Mouse (Mus musculus): ENCODE measurements around the gene Lss. TPM values are rescaled to one million over a fixed set of nuclear protein-coding genes. Genes with fewer than 3 reads are reported as not detected.
A peak's percentile ranks its signal among the peaks of the same experiment; 100 is the strongest.

Lss gene
- polyA plus RNA-seq, 1 experiment from 2014 or later: 37.0 TPM

DNA sequence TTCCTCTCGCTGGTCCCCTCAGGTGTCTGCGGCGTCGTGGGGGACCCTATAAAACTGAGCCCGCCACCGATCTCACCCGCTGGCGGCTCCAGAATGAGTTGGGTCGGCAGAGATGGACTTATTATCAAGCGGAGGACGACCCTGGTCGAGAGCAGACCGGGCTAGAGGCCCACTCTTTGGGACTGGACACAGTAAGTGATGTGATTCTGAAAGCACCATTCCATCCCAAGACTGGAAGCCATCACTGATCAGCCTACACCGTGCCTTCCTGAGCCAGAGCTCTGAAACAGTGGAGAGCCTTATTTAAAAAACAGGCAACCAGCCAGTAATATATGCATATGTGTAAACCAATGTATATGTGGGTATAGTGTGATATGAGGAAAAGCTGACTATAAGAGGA is 440 bp downstream of the Lss start:
- Histone ChIP-seq H3K36me3 (peaks cover 28% of the 10 kb centered on the region), H3K27me3 (no peaks in the 10 kb centered on the region), H3K4me1 (replicated peaks) (peaks cover 40% of the 10 kb centered on the region), H3K27ac (replicated peaks) (peak overlapping the region; percentile 87), H3K9ac (peak overlapping the region; percentile 76), H3K4me3 (peak overlapping the region; percentile 90), H3K9me3 (no peaks in the 10 kb centered on the region), H3K4me2 (peak overlapping the region; percentile 79)
- under 1% methylated on average over 14 of the region's 14 CpGs for WGBS
- peak; percentile 25; the same call in 1 of the 2 replicates for ATAC-seq (ENCODE audit: low FRiP score, low read depth)

DNA sequence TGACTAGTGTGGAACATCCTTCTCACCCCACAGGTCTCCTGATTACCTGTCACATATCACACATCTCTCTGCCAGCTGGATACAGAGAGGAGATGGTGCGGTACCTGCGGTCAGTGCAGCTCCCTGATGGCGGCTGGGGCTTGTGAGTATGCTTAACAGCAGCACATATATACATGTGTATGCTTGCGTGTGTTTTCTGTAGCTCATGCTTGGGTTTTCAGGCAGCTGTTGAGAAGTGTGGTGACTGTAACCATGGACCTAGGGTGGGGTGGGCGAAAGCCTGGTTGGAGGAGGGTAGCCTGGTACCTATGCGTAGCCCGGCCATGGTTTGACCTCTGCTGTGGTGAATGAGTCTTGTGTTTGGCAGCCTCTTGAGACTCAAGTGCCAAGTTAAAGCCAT is 4.1 kb downstream of the Lss start:
- Histone ChIP-seq H3K27ac (replicated peaks) (no peak overlapping the region), H3K4me2 (no peak overlapping the region), H3K9me3 (no peaks in the 10 kb centered on the region), H3K4me3 (no peak overlapping the region), H3K9ac (no peak overlapping the region), H3K36me3 (peaks cover 64% of the 10 kb centered on the region), H3K27me3 (no peaks in the 10 kb centered on the region), H3K4me1 (replicated peaks) (peaks cover 38% of the 10 kb centered on the region)
- ATAC-seq (ENCODE audit: low FRiP score, low read depth): no peak
- WGBS: 96% methylated on average over 7 of the region's 7 CpGs

DNA sequence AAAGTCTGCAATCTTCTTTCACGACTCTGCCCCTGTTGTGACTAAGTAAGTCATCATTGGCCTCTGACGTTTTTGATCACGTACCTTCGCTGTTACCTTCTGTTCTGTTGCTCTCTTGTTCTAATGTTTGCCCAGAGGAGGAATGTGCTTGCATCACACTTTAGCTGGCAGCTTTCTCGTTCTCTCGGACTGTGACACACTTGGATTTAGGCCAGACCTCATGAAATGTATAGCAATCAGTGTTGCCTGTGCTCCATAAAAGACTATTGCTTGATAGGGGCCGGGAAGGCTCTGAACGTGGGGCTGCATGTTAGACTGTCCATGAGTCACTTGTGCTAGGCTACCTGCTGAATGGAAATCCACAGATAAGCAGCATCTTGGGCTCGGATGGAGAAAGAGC is 6.2 kb downstream of the Lss start:
- H3K4me2 ChIP-seq: no peak overlapping the region
- H3K4me3 ChIP-seq: no peak overlapping the region
- H3K4me1 ChIP-seq (replicated peaks): peaks cover 23% of the 10 kb centered on the region
- H3K36me3 ChIP-seq: peaks cover 84% of the 10 kb centered on the region
- H3K27me3 ChIP-seq: no peaks in the 10 kb centered on the region
- ATAC-seq (ENCODE audit: low FRiP score, low read depth): no peak
- 91% methylated on average over 9 of the region's 9 CpGs for WGBS
- no peak overlapping the region for H3K9ac ChIP-seq
- H3K9me3 ChIP-seq: no peaks in the 10 kb centered on the region
- no peak overlapping the region for H3K27ac ChIP-seq (replicated peaks)

DNA sequence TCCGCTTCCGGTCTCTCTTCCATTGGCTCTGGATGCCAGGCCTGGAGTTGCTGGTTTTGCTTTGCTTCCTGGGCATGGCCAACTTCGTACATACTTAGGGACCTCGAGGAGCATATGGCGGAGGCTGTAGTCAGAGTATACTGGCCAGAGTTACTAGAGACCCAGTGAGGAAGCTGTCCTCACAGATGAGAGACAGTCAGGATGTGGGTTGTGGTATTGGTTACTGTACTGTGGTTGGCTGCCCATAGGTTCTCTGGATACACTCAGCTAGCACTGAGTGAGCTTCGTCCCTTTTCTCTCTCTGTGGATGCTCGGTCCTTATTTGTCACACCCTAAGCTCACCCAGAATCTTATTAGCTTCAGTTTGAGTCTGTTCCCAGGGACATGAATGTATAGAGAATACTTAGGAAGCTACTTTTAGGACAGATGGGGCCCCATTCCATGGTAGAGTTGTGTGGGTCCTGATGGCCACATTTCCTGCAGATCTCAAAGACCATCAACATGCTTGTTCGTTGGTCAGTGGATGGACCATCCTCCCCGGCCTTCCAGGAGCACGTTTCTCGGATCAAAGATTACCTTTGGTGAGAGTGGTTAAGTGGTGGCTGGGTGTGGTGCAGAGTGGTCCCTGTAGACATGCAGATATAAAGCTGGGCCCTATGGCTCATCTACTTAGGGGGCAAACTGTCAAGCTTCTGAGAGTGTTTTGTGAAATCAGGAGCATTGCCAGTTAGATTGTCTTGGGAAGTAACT is 10.1 kb downstream of the Lss start:
- H3K4me1 ChIP-seq (replicated peaks): no peaks in the 10 kb centered on the region
- H3K4me3 ChIP-seq: no peak overlapping the region
- H3K27me3 ChIP-seq: no peaks in the 10 kb centered on the region
- no peak overlapping the region for H3K27ac ChIP-seq (replicated peaks)
- H3K36me3 ChIP-seq: peaks cover 93% of the 10 kb centered on the region
- H3K9me3 ChIP-seq: no peaks in the 10 kb centered on the region
- no peak overlapping the region for H3K4me2 ChIP-seq
- no peak for ATAC-seq (ENCODE audit: low FRiP score, low read depth)
- H3K9ac ChIP-seq: no peak overlapping the region
- WGBS: 95% methylated on average over 11 of the region's 11 CpGs

DNA sequence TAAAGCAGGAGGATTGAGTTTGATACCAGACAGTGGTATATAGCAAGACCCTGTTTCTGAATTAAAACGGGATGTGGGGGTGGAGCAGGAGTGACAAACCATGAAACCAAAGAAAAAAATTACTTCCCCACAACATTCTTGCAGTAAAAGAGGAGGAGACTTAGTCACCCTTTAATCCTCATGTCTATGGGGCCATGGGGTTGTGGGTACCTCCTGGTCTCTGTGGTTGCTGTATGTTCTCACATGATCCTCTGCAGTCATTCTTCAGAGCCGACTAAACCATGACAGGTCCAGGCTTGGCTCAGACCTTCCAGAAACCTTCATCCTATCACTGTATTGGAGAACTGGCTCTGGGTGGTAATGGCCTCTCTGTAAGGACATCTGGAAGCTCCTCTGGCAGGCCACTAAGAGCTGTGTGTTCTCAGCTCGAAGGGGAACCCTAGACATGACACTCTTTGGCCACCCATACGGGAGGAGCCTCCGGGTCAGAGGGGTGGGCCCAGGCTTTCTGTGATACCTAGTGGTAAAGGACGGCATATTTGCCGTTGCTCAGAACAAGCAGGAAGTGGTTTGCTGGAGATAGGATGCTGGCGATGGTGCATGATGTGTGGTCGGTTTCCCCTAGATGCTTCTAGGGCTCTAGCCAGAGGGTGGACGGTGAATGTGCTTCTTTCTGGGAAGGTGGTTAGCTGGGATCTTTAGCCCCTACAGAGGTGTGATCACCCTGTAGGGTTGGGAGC is 11.4 kb downstream of the Lss start:
- no peak for ATAC-seq (ENCODE audit: low FRiP score, low read depth)

DNA sequence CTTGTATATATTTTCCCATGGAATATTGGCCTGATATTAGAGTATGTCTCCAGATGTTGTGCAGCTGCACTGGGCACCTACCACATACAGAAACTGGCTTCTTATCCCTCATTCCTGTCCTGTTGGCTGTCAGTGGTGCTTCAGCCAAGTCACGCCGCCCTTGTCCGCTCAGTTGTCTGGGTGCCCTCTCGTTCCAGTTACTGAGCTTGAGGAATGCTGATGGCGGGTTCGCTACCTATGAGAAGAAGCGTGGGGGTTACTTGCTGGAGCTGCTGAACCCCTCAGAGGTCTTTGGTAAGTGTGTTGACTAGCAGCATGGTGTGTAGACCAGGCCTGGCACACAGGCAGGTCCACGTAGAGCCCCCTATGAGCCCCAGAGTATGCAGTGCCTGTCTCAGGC is 15.2 kb downstream of the Lss start:
- Histone ChIP-seq H3K4me1 (replicated peaks) (no peaks in the 10 kb centered on the region), H3K4me3 (no peak overlapping the region), H3K36me3 (peaks cover 96% of the 10 kb centered on the region), H3K27ac (replicated peaks) (no peak overlapping the region), H3K27me3 (no peaks in the 10 kb centered on the region), H3K9ac (no peak overlapping the region), H3K4me2 (no peak overlapping the region), H3K9me3 (no peaks in the 10 kb centered on the region)
- no peak for ATAC-seq (ENCODE audit: low FRiP score, low read depth)
- WGBS: 93% methylated on average over 8 of the region's 8 CpGs

More for the DNA sequence above, 11.4 kb downstream of the Lss start:
- no peak overlapping the region for H3K27ac ChIP-seq (replicated peaks)
- H3K4me3 ChIP-seq: no peak overlapping the region
- 91% methylated on average over 10 of the region's 10 CpGs for WGBS
- H3K4me1 ChIP-seq (replicated peaks): no peaks in the 10 kb centered on the region
- no peak overlapping the region for H3K4me2 ChIP-seq
- no peaks in the 10 kb centered on the region for H3K27me3 ChIP-seq
- no peak overlapping the region for H3K9ac ChIP-seq
- no peaks in the 10 kb centered on the region for H3K9me3 ChIP-seq
- H3K36me3 ChIP-seq: peaks cover 94% of the 10 kb centered on the region

DNA sequence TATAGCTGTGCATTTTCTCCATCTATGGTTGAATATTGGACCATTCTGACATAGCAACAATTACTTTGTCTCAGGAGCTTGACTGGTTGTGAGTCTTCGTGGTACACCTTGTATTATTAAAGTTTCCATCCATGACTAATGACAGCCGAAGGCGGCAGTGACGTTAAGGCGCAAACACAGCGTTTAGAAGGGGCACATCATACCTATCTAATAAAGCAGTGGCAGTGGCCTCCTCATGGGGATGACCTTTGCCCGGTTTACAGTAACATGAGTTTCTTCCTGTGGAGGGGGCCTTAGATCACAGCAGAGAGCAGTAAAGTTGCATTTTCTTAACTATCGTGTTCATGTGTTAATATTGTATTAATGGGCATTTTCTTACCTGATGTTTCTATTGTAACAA is 16.8 kb downstream of the Lss start:
- no peak for ATAC-seq (ENCODE audit: low FRiP score, low read depth)
- Histone ChIP-seq H3K27me3 (no peaks in the 10 kb centered on the region), H3K9me3 (no peaks in the 10 kb centered on the region), H3K36me3 (peaks cover 96% of the 10 kb centered on the region), H3K27ac (replicated peaks) (no peak overlapping the region), H3K4me3 (no peak overlapping the region), H3K4me1 (replicated peaks) (no peaks in the 10 kb centered on the region), H3K9ac (no peak overlapping the region), H3K4me2 (no peak overlapping the region)
- 96% methylated on average over 8 of the region's 8 CpGs for WGBS

DNA sequence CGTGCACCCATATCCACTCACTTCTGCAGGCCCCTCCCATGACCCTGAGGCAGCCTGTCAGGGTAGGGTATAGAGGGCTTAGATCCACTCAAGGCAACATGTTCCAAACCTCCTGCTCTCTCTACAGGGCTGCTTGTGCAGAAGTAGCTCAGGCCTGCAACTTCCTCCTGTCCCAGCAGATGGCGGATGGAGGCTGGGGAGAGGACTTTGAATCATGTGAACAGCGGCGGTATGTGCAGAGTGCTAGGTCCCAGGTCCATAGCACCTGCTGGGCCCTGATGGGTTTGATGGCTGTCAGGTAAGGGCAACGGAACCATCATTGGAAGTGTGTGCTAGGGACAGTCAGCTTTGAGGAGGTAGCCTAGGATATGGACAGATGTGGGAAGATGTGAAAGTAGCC is 19.1 kb downstream of the Lss start:
- Histone ChIP-seq H3K27ac (replicated peaks) (no peak overlapping the region), H3K27me3 (no peaks in the 10 kb centered on the region), H3K9me3 (no peaks in the 10 kb centered on the region), H3K4me1 (replicated peaks) (no peaks in the 10 kb centered on the region), H3K9ac (no peak overlapping the region), H3K36me3 (peaks cover 89% of the 10 kb centered on the region), H3K4me3 (no peak overlapping the region), H3K4me2 (no peak overlapping the region)
- 90% methylated on average over 5 of the region's 5 CpGs for WGBS
- no peak for ATAC-seq (ENCODE audit: low FRiP score, low read depth)

DNA sequence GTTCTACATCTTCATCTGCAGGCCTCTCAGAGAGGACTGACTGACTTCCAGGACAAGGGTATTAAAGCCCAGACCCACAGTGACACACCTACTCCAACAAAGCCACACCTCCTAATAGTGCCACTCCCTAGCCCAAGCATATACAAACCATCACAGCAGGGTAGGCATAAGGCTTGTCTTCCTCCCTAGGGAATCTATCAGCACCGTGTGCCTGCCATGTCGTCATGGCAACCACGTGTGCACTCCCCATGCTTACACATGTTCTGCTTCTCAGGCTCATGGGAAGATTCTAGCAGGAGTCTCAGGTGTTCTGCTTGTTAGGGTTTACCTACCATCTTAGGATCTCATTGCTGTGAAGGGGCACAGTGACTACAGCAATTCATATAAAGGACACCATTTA is 20.2 kb downstream of the Lss start:
- ATAC-seq (ENCODE audit: low FRiP score, low read depth): no peak
- no peak overlapping the region for H3K9ac ChIP-seq

DNA sequence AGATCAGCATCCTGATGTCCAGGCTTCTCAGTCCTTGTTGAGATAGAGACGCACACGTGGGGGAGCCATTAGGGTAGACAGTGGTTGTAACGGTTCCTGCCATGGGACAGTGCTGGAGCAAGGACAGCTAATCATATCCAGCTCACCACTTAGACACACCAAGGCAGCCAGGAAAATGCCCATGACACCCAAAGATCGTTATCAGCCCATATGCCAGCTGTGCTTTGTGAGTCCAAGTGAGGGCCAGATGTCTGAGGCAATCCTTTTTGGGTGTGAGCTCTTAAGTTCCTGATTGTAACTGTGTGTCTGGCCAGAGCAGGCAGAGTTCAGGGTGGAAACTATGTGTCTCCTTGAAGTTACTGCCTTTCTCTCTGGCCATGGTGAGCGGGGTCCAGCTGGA is 22.7 kb downstream of the Lss start:
- Histone ChIP-seq H3K4me1 (replicated peaks) (no peaks in the 10 kb centered on the region), H3K4me2 (no peak overlapping the region), H3K4me3 (no peak overlapping the region), H3K9ac (no peak overlapping the region), H3K9me3 (no peaks in the 10 kb centered on the region), H3K27me3 (no peaks in the 10 kb centered on the region), H3K36me3 (peaks cover 54% of the 10 kb centered on the region), H3K27ac (replicated peaks) (no peak overlapping the region)
- ATAC-seq (ENCODE audit: low FRiP score, low read depth): no peak
- 87% methylated on average over 5 of the region's 5 CpGs for WGBS

More for the DNA sequence above, 20.2 kb downstream of the Lss start:
- H3K4me1 ChIP-seq (replicated peaks): no peaks in the 10 kb centered on the region
- H3K4me3 ChIP-seq: no peak overlapping the region
- H3K4me2 ChIP-seq: no peak overlapping the region
- WGBS: 70% methylated on average over 3 of the region's 3 CpGs
- H3K27me3 ChIP-seq: no peaks in the 10 kb centered on the region
- H3K36me3 ChIP-seq: peaks cover 79% of the 10 kb centered on the region
- H3K9me3 ChIP-seq: no peaks in the 10 kb centered on the region
- no peak overlapping the region for H3K27ac ChIP-seq (replicated peaks)

DNA sequence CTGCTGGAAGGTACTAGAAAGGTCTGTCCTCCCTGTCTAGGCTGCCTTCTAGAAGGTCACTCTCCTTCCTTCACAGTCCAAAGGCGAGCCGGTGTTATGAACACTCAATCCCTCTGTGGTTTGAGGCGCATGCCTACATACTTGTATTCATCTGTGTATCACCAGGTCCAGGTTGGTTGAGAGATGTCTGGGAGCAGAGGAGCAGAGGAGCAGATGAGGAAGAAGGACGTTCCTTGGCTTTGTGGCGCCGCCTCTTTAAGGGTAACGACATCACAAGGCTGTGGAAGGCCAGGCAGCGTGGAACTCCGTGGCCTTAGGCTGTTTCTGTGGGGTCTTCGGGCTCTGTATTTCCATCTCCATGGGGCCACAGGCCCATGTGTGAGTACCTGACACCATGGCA is 30.6 kb downstream of the Lss start, which contains the start of gene Spatc1l:
Gene Spatc1l, plus strand, starts transcription at position 301 of the 400 bp plus-strand sequence.
- Histone ChIP-seq H3K4me2 (no peak within 1 kb of the TSS), H3K4me3 (no peak within 1 kb of the TSS), H3K36me3 (no peaks in the 10 kb centered on the region), H3K4me1 (replicated peaks) (no peaks in the 10 kb centered on the region), H3K27me3 (no peaks in the 10 kb centered on the region), H3K27ac (replicated peaks) (no peak within 1 kb of the TSS), H3K9me3 (no peaks in the 10 kb centered on the region), H3K9ac (no peak within 1 kb of the TSS)
- 91% methylated on average over 10 of the region's 10 CpGs for WGBS
- no peak for ATAC-seq (ENCODE audit: low FRiP score, low read depth)

DNA sequence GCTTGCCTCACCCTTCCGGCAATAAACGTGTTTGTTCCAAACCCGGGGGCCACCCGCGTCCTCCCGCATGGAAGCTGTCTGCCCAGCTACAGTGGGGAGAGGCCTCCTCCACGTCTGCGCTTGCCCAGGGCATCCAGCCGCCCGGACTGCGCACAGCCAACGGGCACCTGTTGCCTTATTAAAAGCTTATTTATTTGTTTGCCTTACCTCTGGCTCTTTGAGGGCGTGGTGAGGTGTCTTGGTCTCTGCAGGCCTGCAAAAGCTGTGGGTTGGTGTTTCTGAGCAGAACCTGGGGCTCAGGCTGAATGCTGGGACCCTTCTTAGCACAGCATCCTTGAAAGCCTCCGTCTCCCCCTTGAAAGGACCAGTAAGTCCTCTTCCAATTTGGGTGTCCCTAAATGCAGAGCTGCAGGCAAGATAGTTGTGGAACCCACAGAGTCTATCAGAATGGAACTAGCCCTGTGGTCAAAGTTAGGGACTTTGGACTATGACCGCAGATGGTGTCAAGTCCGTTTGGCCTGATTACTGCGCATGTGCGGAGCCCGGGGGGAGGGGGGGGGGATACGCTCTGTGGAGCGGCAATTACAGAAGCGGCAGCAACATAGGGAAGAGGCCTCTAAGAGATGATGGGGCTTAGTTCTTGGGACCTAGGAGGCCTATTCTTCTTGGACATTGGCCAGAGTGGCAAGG is 38.8 kb downstream of the Lss start:
- H3K4me3 ChIP-seq: no peak overlapping the region
- no peaks in the 10 kb centered on the region for H3K36me3 ChIP-seq
- no peaks in the 10 kb centered on the region for H3K9me3 ChIP-seq
- H3K27me3 ChIP-seq: no peaks in the 10 kb centered on the region
- no peak for ATAC-seq (ENCODE audit: low FRiP score, low read depth)
- H3K4me2 ChIP-seq: no peak overlapping the region
- no peaks in the 10 kb centered on the region for H3K4me1 ChIP-seq (replicated peaks)
- H3K9ac ChIP-seq: no peak overlapping the region
- no peak overlapping the region for H3K27ac ChIP-seq (replicated peaks)
- WGBS: 95% methylated on average over 22 of the region's 22 CpGs

Measured in hindbrain, embryonic 15.5 days (tissue).